Mouse (Mus musculus) mouse embryonic stem cell (cell line): ENCODE measurements around the gene Nefh.

Experiments used
- in situ Hi-C, 2 experiments: fragments of 300-500 bp; cut with MboI; formaldehyde crosslinking; loops; 1 replicate in 1 of 2; 3 replicates in 1 of 2; pipeline ENCODE4 v1.14.3; 2019 to 2020; ENCODE audit warnings: low sequenced_read_pairs in 2 of 2, low pct_unique_long_range_greater_than_20kb in 1 of 2, mixed read lengths in 1 of 2; ENCODE audit not compliant: unreplicated experiment in 1 of 2

Nefh gene

DNA sequence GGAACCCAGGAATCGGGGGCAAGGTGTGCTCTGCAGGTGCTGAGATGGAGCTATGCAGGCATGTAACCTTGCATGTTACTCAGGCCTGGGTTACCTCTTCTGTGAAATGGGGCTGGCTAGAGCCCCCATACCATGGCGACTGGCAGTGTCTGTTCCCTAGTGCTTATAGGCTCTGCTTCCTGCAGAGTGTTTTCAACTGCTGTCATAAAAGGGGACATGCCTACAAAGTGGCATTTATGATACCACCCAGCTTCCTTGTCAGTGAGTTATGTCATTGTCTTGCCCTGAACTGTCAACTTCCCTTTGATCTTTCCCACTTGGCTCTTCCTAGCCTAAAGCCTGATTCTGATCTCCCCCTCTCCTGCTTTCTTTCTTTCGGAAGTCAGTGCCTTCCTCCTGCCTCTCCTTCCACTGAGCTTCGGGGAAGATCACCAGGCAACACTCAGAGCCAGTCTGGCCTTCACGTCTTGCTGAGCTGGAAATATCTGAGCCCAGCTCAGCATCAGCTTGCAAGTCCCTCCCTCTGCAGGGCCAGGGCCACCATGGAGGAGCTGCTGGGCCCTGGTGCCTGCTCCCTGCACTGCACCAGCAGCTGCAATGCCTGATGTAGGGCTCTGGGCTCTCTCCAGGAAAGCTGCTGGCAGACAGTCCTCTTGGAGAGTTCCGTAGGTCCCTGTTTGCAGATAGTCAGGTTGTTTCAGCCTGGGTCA lies 15.4 kb upstream of the Nefh start:
- in situ Hi-C loops = loop anchor here in 1 of 2 experiments (5.0 kb wide), 1 partner anchor 46 kb away; no protein-coding TSS in a partner anchor

DNA sequence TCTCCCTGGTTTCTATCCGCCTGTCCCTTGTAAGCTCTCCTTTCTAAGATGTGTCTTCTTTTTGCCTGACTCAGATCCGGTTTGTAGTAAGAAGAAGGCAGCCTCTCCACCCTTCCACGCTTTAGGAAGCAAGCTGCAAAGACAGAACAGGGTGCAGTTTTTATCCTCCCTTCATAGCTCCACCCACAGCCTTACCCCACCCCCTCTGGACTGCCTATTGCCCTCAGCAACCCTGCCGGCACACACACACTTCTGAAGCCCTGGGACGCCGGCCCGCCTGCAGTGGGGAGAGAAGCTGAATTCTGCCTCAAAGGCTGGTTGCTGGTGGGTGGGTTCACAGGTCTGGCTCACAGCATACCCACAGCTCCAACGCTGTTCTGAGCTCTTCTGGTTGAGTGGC lies 6.1 kb upstream of the Nefh start:
- in situ Hi-C loops = no loop called here

DNA sequence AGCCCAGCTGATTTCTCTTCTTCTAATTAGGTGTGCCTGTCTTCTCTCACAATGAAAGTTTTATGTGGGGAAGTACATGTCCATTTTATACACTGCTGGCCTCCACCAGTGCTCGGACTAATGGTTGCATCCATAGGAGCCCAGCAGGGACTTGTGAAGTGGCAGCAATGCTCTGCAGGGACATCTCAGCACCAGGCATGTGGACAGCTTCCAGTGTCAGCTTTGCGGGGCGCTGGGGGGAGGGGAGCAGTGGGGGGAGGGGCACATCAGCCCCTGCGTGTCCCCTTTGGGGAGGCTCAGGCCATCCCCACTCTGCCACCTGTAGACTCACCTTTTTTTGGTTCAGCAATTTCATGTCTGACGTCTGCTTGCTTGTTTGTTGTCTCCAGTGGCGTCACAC lies 5.5 kb upstream of the Nefh start:
- in situ Hi-C loops = no loop called here

DNA sequence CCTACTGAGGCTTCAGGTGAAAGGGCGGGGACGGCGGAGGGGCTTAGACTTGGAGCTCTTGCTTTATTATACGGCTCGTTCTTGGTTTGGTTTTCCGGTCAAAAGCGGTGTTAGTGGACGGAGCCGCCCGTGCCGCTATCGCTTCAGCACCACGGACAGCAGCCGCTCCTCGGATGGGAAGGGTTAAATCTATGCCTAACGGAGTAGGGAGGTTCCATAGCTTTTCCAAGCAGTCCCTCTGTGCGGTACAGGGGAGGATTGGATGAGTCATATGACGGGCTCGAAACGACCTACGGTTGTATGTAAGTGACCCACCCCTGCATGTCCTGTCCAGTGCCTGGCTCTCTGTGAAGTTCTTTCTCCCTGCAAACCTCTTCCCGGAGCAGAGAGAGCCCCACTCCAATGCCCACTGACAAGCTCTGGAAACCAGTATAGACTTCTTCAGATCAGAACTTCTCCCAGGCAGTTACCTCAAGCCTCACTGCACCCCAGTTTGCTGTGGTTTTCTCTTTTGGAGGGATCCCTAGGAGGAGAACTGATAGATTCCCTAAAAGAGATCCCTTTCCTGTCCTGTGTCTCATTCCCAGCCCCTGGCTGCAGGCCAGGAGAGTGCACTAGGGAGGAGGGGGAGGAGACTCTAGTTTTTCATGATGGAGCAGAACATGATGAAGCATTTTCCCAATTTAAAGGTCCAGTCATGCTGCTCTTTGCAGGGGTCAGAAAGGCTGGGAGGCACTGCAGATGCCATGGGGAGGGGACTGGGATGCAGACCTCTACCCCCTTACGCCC lies 1.6 kb upstream of the Nefh start:
- in situ Hi-C loops = no loop called here

GRCm38 (mm10) chr11:4948792-4949191 lies 928 bp upstream of the Nefh start:
- in situ Hi-C loops = no loop called here

- in situ Hi-C loops = no loop called here
These were observed 684 bp downstream of the Nefh start for GRCm38 (mm10) chr11:4946947-4947812.

GRCm38 (mm10) chr11:4946530-4946929 lies 1.3 kb downstream of the Nefh start:
- in situ Hi-C loops = no loop called here

DNA sequence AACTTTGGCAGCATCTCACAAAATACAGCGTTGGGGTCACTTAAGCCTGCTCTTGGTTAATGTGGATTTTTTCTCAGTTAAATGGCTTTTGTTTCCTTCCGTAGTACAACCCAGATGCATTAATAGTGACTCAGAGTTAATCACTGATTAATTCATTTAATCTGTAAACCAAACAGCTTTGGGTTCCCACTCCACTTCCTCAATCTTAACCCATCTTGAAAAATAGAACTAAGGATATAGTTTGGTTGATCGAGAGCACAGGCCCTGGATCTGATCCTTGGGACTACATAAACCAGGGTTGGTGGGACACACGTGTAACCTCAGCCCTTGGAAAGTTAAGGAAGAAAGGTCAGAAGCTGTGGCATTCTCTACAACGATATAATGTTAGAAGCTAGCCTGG lies 11.6 kb downstream of the Nefh start:
- in situ Hi-C loops = no loop called here

DNA sequence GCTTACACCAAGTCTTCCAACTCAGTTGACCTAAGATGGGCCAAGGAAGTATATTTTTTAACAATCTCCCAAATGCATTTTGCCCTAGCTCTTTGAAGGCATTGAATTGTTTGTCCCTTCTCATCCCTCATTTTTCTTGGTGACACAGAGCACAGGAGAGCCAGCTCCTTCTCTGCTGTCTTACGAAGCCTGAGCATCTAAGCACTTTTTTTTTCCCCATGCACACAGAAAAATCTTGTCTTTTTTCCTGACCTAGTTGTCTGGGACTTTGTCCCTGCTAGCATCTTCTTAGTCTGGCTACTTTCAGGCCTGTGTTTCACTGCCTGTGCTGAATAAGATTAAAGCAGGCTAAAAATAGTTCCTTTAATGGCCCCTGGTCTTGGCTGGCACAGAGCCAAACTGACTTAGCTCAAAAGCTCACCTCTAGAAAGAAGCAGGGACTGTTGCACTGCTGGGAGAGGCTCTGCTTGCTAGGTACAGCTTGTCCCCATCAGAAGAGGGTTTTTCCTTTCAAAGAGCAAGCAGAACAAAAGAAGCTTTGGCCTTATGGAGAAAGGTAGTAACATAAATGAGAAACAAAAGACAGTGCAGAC lies 16.8 kb downstream of the Nefh start:
- in situ Hi-C loops = no loop called here

DNA sequence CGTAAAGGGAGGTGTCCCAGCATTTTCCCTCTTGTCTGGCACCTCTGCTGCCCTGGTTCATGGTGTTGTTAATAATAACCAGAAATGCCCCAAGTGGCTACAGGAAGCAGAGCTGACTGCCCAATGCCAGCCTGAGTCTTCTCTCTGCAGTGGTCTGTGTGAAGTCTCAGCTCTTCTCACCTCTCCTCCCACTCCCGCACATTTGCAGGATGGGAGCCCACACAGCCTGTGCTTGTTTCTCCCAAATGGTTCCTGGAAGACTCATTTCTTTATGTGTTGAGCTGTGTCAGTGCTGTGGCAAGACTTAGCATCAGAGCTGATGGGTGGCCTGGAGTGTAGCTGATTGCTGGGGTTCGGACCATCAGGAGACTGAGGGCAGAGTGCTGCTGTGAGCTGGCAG lies 20.6 kb downstream of the Nefh start:
- in situ Hi-C loops = no loop called here

DNA sequence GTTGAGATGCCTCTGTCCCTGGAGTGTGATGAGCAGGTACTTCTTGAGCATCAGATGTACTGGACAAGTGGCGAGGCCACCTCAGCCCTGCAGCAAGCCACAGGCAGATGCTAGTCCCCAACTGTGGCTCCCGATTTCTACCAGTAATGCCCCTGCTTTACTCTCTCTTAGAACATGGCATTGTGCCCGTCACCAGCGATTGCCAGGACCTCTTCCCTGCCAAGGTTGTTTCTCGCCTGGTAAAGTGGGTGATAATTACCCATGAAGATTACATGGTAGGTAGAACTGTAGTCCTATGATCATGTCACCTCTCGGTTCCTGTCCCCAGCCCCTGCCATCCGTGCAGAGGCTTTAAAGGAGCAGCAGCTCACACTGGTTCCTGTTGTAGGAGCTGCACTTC lies 26.1 kb downstream of the Nefh start:
- in situ Hi-C loops = no loop called here

DNA sequence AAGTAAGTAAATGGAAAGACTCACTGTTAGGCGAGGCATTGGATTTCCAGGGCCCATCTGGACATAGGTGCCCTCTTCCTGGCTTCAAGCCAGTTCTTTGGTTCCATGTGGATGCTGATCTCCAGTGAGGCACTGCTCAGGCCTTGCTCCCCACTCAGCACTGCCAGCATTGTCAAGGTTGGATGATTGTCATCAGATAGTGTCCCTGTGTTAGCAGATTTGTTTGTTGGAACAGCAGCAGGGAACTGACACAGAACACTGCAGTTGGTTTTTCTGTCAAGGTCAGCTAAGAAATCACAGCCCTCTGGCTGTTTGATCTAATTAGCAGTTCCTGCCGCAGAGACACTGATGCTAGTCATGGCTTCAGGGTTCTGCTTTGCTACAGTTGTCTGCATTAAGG lies 26.6 kb downstream of the Nefh start:
- in situ Hi-C loops = no loop called here

DNA sequence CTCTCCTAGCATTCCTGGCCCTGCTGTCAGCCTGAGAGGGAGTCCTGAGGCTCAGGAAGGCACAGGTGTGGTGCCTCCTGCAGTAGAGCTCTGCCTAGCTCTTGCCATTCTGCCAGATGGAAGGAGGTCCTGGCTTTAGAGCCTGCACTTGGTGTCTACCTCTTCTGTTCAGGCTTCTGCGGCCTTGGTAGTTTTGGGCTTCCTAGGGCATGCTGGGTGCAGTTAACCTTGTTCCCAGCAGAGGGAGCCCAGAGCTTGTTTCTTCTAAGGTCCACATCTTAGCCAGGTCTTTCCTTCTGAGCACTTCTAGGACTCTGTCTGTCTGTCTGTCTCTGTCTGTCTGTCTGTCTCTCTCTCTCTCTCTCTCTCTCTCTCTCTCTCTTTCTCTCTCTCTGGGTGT lies 31.8 kb downstream of the Nefh start:
- in situ Hi-C loops = loop anchor here in 1 of 2 experiments (5.0 kb wide), 1 partner anchor 46 kb away; no protein-coding TSS in a partner anchor

- in situ Hi-C loops = no loop called here
These were observed 41.6 kb downstream of the Nefh start for GRCm38 (mm10) chr11:4906231-4906630.

DNA sequence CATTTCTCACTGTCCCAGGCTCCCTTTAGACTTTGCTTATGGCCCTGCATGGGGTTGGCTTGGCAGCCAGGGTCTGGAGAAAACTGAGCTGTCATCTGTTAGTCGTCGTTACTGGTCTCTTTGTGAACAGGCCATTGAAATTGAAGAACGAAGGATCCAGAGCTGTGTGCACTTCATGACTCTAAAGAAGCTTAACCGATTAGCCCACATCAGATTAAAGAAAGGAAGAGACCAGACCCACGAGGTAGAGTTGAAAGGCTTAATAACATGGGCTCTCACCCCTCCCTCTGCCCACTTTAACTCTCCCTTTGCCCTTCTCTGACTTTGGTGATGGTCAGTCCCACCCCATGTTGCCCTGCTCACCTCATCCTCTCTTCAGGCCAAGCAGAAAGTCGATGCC lies 45.9 kb downstream of the Nefh start:
- in situ Hi-C loops = no loop called here

DNA sequence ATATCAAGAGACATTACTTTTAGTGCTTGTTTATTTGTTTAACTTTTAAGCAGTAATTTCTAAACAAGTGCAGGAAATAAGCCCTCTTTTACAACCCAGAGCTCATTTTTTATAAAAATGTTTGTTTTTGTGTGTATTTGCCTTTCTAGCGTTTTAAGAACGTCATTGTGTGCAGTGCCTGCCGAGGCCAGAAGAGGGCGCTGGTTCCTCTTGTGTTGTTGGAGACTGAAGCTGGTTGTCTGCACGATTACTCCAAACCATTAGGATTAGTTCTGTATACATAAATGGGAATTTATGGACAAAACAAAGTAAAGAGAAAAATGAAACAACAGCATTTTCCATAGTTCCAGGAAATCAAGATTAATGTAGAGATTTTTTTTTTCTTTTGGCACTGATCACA lies 47.4 kb downstream of the Nefh start:
- in situ Hi-C loops = no loop called here

DNA sequence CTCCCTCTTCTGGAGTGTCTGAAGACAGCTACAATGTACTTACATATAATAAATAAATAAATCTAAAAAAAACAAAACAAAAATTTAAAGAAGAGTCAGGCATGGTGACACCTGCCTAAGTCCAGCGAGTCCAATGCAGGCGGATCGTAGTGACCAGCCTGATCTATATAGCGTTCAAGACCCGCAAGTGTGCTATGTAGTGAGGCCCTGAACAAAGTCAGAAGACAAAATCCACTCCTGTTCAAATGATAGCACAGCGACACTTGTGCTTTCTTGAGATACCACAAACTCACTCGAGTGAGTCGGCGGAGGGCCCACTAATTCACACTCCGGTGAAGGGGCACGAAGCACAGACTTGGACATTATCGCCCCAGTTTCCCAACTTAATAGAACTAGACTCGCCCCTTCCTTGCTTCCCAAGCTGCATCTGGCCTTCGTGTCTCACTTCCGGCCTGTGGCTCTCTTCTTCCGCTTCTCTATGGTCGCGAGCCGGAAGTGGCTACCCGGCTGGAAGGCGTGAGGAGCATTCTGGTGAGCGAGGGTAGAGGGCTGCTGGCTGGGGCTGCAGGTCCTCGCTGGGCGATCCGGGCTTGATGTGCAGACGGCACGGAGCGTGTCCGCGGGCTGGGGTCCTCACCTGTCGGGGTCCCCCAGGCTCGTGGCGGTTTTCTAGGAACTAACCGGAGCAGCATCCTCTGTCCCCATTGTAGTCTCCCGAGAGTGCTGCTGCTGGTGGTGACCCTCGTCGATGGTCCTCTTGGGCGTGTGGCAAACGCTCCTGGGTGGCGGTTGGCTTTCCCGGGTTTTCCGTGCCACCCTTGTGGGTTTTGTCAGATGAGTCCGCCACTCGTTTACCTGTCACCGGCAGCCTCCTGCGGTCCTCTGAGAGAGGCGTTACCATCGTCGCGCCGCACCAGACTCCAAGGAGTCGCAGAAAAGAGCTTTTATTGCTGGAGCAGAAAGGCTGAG lies 52.7 kb downstream of the Nefh start, which contains the start of gene Thoc5:
TSS of gene Thoc5 (plus strand) at position 473 of the 969 bp plus-strand sequence.
- in situ Hi-C loops = no loop called here
